Mouse (Mus musculus) T-helper 2 cell (primary cell): ENCODE data around the gene Dlgap1.

ENCODE experiments used
- in situ Hi-C: fragments of 300-600 bp; cut with MboI, MseI; formaldehyde crosslinking; loops from one replicate; pipeline ENCODE4 v1.15.1; 2025; ENCODE audit warnings: high pct_unique_total_duplicates

The Dlgap1 gene

DNA sequence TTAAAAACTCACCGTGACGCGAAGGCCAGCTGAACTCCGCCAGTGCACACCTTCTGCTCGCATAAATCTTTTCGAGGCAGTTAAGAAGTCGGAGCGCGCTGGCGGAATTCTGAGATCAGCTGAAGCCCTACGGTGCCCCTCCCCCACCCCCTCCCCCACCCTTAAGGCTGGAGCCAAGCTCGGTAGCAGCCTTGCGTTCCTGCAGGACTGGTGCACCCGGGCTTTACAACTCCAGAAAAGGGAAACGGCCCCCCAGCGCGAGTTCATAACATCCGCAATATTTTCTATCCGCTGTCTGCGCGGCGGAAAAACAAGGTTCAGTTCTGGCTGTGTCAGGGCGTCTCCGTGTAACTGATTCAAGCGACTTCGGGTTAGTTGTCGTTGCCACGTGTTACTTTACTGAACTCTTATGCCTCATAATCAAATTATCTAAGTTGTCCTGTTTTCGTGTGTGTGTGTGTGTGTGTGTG, 884.6 kb downstream of the Dlgap1 start, which contains the start of gene Tgif1:
Tgif1 (minus strand) TSS at position 111 of the 470 bp plus-strand sequence.
- in situ Hi-C loops: no loop called here

DNA sequence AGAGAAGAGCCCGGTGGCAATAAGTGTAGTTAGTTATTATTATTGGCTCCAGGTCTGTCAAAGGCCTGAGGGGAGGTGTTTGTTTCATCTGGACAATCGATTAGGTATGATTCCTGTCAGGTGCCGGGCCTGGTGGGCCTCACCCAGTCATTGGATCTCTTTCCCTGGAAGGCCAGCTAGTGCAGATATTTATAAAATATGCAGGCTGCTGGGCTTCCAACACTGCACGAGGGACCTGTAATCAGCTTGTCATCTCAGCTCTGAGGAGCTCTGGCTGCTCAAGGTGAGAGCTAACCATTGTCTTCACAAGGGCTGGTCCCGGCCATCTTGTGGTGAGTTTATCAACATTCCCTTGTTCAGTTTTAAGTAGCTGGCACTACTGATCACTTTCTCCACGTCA, 885.1 kb downstream of the Dlgap1 start:
- in situ Hi-C loops: no loop called here

DNA sequence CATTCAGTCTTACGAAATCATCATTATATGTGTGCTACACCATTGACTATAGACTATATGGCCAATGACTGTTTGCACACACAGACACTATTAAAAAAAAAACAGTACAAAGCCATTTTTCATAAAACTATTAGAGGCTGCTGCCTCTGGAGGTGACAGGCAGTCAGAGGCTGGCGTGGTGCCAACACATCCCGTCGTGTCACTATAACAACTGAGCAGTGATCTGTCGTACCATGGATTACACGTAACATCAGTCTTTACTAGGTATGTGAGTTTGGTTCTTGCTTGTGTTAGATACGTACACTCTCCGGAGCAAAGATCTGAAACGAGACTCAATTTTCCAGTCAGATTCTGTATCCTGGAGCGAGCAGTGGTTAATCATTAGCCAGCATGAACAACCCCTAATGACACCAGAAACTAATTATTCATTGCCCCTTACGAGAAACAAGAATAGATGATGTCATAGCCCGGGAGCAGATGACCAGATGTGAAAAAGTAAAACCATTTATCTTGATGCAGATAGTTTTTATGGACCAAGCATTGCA, 888.1 kb downstream of the Dlgap1 start:
- in situ Hi-C loops: no loop called here

DNA sequence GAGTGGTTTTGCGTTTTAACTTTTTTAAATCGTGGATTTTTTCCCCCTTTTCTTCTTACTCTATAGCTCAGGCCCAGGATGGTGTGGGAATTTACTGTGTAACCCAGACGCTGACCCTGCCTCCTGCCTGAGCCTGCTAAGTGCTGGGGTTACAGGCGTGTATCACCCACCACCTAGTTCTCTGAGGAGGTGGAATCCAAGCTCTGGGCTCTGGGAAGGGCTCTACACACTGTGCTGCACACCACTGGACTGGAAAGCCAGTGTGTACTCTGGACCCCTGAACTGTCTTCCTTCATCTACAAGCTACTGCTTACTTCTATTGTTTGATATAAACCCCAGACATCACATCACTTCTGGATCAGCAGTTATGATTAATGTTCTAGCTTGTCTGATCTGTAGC, 889.9 kb downstream of the Dlgap1 start:
- in situ Hi-C loops: no loop called here

DNA sequence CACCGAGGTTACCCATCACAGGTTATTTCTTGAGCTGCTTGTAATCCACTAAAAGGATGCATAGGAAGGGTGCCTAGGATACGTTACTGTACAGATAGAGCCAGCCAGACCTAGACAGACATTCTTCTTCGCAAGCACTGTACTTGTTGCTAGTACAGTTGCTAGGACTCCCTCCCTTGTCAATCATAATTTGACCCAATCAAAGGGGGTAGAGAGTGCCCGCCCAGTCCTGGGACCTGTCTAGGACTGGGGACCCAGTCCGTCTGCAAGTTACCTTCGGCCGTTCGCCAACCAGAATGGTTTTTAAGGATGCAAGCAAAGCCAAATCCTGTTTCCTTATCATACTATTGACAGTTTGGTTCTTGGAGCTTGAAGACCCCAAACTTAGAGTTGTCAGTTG, 895.2 kb downstream of the Dlgap1 start:
- in situ Hi-C loops: no loop called here

DNA sequence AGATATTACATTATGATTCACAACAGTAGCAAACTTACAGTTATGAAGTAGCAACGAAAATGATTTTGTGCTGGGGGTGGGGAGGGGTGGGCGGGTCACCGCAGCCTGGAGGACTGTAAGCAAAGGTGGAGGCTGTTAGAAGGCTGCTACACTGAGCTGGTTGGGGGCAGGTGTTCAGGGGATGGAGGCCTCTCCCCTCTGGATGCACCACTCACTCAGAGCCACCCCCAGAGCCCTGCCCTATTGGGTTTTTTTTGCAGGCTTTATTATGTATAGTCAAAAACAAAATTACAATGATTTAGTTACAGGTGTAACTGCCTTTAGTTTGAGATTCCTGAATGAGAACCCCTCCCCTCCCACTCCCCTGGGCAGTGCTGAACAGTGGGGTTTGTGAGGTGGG, 895.8 kb downstream of the Dlgap1 start:
- in situ Hi-C loops: no loop called here

DNA sequence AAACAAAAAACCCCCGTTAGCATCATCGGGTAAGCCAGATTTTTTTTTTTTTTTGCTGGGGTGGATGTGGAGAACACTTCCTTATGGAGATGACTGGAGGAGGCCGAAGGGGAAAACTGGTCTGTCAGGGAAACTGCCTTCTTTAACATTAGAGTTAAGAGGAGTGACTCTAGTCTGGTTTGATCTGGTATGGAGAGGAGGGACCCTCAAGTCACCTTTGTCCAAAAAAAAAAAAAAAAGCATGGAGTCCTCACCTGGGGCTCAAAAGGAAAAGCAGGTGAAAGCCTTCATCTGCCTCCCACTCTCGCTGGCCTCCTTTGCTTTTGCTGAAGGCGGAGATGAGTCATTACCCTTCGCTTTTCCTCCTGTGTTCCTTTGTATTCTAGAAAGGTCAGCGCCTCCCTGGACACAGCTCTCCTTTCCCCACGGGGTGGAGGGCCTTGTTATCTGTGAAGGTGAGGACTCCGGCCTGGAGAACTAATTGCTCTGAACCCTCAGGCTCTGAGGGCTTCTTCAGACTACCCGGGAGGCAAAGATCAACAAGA, 896.3 kb downstream of the Dlgap1 start:
- in situ Hi-C loops: no loop called here

DNA sequence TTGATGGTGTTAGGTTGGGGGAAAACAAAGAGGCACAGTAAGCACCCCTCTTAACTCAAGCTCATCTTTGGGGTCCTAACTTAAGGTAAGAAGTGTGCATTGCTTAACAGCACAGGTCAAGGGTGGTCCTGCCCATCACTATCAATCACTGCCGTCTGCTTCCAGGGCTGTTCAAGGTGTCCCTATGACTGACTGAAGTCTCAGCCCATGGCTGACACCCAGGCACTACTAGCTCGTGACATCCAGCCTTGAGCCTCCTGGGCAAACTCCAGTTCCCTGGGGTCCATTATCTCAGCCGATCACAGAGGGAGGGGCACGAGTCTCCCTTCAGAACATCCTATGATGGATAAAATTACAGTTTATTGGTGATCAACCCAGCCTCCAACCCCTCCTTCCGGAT, 897.2 kb downstream of the Dlgap1 start:
- in situ Hi-C loops: no loop called here

DNA sequence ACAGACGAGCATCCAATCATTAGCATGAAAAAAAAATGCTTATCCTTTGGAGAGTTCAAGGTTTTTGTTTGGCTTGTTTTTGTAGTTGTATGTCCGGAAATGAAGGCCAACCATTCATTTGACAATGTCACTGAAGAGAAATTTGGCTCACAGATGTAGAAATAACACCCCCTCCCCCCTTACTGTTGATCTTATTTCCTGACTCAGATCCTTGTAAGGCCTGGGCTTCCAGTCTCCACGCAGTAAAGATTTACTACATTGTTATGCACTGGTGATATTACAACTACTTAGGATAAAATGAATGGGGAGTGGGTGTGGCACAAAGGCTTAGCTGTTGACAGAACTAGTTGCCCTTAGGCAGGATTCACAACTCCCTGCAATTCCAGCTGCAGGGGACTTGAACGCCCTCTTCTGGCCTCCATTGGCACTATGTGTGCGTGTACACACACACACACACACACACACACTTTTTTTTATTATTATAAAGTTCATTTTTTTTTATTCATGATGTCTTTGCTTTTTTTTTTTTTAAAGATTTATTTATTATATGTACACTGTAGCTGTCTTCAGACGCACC, 897.8 kb downstream of the Dlgap1 start:
- in situ Hi-C loops: no loop called here

DNA sequence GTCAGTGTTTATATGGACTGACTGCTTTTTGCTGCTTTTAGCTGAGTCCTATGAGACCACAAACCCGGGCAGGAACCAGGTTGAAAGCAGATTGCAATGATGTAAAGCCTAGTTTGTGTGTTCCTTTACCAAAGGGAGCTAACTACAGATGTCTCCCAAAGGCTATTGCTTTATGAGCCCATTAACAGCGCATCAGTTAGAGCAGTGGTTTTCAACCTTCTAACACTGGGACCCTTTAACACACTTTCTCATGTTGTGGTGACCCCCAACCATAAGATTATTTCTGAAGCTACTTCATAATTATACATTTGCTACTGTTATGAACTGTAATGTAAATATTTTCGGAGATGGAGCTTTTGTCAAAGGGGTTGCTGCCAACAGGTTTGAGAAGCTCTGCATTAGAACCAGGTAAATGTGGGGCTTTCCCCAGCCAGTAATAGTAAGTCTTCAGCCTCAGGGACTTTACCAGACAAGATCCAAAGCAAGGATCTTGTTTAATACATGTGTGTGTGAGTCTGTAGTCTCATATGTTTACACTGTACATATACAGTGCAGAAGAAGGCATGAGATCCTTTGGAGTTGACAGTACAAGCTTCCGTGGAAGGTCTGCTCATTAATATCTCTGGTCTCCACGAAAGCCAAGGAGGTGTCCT, 899.8 kb downstream of the Dlgap1 start:
- in situ Hi-C loops: no loop called here

DNA sequence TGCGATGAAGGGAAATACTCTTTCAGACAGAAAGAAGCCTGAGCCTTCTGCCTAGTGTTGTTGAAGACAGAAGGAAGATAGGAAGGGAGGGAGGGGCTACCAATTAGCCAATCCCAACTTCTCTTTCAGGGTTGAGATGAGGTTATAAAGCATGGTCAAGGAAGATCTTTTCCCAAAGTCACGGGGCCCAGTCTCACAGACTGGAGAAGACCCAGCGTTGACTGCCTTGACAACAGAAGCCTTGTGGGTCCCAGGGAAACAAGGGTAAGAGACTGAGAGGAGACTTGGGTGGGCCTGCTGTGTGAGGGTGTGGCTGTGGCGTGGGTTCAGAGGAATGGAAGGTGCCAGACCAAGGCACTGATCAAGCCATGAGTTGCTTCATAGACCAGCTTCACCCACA, 901.7 kb downstream of the Dlgap1 start:
- in situ Hi-C loops: no loop called here
